Mouse (Mus musculus): ENCODE measurements around the gene Cyp27b1. TPM values are rescaled to one million over a fixed set of nuclear protein-coding genes. Genes with fewer than 3 reads are reported as not detected.

The Cyp27b1 gene
- total RNA-seq, 2 experiments from 2014 or later = 0.10 to 0.19 TPM

GRCm38 (mm10) chr10:127085633-127086032, 37.6 kb downstream of the Cyp27b1 start:
- DNase-seq = no peak

DNA sequence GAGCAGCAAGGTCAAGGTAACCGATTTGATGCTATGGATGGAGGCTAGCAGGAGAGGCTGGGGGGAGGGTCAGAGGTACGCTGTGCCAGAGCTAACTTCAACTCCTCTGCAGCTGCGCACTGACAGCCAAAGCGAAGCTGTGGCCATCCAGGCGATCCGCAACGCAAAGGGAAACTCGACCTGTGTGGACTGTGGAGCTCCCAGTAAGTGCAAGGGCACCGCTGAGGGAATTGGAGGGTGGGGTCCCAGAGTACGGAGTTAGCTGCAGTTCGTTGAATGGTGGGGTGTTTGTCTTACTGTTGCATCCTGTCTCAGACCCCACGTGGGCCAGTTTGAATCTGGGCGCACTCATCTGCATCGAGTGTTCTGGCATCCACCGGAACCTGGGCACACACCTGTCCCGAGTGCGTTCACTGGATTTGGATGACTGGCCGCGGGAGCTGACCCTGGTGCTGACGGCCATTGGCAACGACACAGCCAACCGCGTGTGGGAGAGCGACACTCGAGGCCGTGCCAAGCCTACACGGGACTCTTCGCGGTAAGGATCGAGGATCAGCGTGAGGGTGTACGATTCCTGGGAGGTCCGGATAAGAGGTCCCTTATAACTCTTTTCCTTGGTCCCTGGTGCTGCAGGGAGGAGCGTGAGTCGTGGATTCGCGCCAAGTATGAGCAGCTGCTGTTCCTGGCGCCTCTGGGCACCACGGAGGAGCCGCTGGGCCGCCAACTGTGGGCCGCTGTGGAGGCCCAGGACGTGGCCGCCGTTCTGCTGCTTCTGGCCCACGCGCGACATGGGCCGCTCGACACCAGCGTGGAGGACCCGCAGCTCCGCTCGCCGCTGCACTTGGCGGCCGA, 42.7 kb downstream of the Cyp27b1 start:
- no peak for DNase-seq

- DNase-seq = no peak
Measured at GRCm38 (mm10) chr10:127091507-127092396, 43.7 kb downstream of the Cyp27b1 start.

DNA sequence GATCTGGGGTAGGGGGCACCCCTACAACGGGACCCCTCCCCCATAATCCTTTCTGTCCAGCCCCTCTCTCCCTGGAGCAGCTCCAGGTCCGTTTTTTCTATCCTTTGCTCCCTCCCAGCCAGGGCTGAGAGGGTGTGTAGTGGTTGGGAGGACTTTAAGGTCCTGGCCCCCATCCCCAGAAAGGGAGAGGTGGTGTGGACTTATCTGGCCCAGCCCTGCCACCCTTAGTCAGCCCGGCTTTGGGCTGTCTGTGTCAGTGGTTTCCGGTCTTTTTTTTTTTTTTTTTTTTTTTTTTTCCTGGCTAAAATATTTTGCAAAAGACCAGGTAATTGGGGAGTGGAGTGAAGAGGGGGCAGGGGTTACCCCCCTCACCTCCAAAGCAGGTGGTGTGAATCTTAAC, 44.7 kb downstream of the Cyp27b1 start:
- DNase-seq = no peak

DNA sequence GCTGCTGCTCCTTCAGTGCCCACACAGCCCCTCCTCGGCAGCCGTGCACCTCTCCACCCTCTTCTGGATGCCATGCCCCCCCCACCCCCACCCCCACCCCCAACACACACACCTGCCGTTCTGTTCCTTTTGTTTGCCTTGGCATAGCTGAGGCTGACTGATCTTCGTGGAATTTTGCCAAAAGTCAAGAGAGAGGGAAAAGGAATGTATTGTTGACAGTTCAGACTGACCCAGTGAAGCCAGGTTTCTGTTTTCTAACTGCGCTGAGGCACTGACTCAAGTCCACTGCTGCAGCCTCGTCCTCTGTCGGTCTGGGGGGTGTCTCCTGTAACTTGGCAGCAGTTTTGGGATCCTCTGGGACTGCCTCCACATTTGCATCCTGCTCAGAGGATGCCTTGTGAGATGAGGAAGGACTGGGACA, 46.3 kb downstream of the Cyp27b1 start:
- no peak for DNase-seq

DNA sequence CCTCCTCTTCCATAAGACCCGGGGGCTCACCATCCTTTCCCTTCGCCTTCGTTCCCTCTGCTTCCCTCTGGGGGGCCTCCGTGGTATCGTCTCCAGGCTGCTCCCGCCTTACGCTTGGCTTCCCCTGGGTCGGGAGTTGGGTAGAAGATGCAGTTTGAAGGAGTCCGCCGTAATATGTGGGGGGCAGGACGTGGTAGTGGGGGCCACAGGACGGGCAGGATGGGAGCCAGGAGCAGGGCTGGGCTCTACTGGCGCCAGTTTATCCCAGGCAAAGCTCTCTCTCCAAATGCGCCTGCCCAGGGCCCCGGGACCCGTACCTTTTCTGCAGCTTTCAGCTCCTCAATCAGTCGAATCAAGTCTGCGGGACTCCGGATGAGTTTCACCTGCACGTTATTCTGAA, 50.5 kb downstream of the Cyp27b1 start:
- no peak for DNase-seq

DNA sequence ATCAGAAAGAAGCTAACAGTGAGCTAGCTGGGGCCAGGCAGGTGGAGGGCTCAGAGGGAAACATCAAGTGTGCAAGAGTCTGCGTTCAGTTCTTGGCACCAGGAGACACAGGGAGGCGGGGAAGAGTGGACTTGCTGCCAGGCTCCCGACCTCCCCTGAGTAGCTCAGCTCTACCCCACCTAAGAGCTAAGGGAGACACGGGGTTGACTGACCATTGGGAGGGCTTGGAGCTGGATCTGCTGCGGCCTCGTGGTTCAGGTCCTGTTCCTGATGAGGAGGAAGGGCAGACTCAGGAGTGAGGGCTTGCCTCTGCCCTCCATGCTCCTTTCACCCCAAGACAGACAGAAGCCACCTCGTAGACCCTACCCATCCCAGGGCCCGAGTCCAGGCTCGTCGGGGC, 51.1 kb downstream of the Cyp27b1 start:
- DNase-seq = no peak

DNA sequence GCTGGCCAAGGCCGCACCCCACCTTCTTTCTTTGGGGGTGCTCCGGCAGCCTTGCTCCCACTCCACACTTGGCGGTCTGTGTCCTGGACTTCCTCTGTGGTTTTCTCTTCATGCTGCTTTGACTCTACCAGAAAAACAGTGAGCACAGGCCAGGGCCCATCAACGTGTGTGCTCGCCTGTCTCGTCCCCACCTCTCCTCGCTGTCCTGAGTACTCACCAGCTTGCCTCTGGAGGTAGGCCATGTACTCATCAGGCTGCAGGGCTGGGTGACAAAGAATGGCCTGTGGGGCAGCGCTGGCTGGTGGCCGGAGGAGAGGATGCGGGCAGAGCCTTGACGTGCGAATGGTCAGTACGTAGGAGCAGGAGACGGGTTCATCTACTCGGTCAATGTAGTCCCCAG, 51.8 kb downstream of the Cyp27b1 start:
- no peak for DNase-seq

DNA sequence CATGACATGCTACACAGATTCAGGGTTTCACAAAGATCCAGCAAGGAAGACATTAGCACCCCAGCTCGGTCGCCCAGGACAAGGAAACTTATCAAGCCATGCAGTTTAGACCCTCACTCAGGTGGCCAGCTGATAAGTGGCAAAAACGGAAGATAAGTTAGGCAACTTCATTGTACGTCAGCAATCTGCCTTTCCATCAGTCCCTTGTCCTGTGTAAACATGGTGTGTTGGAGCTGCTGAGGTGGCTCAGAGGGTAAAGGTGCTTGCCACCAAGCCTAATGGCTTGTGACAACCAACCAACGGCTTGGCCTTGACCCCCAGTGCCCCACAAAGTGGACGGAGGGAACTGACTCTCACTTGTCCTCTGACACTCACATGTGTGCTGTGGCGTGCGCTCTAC, 52.4 kb downstream of the Cyp27b1 start:
- DNase-seq = no peak

DNA sequence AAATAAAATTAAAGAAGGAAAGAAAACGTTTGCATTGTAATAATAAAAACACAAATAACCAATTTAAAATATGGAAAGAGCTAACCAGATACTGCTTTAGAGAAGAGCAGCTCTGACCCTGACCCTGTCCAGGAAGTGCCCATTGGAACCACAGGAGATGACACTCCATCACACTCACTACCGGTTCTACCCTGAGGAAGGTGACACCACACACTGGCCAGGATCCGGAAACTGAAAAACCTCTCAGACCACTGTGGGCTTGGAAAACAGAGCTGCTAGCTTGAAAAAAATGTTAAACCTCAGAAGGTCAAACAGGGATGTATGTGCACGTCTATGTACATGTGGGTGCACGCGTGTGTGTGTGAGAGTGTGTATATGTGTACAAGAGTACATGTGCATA, 53.1 kb downstream of the Cyp27b1 start:
- DNase-seq = no peak

Small RNAs within 50 kb of the gene (microRNA-seq; reads per million reads assigned to microRNA genes)
- 0 reads per million in 2 experiments for gene Mir546 (ENCODE audit: borderline replicate concordance in 2 of 2)

Other genes with a start within 250 kb of the Cyp27b1 start
- gene Atp23, start 146.9 kb upstream of the Cyp27b1 start, total RNA-seq (2021) = 1 to 10 TPM; 2.5 to 2.6 TPM
- gene Ctdsp2, start 69.5 kb upstream of the Cyp27b1 start, total RNA-seq (2021) = 10 to 100 TPM; 90.6 to 98.7 TPM
- gene Avil, start 47.5 kb upstream of the Cyp27b1 start, total RNA-seq (2021) = 1 to 10 TPM; 1.5 to 2.3 TPM
- 10 to 100 TPM; 20.9 TPM for gene Tsfm, start 17.4 kb upstream of the Cyp27b1 start, total RNA-seq (2021)
- gene Mettl1, start 6.8 kb upstream of the Cyp27b1 start, total RNA-seq (2021) = 1 to 10 TPM; 7.9 to 9.5 TPM
- gene Eef1akmt3, start 6.7 kb upstream of the Cyp27b1 start, total RNA-seq (2021) = under 1 TPM; 0.15 to 0.24 TPM
- gene March9, start 11.9 kb downstream of the Cyp27b1 start, total RNA-seq (2021) = under 1 TPM; 0.62 to 0.82 TPM
- gene Cdk4, start 15.3 kb downstream of the Cyp27b1 start, total RNA-seq (2021) = 10 to 100 TPM; 43.3 to 46.9 TPM
- 10 to 100 TPM; 24.1 to 28.8 TPM for gene Tspan31, start 22.0 kb downstream of the Cyp27b1 start, total RNA-seq (2021)
- 1 to 10 TPM; 2.0 to 2.4 TPM for gene Agap2, start 27.0 kb downstream of the Cyp27b1 start, total RNA-seq (2021)
- 10 to 100 TPM; 11.3 to 13.9 TPM for gene Os9, start 72.9 kb downstream of the Cyp27b1 start, total RNA-seq (2021)
- under 1 TPM; 0.78 to 1.00 TPM for gene B4galnt1, start 117.0 kb downstream of the Cyp27b1 start, total RNA-seq (2021)
- 1 to 10 TPM; 3.3 to 6.5 TPM for gene Slc26a10, start 132.4 kb downstream of the Cyp27b1 start, total RNA-seq (2021)
- 1 to 10 TPM; 8.7 to 9.3 TPM for gene Arhgef25, start 141.8 kb downstream of the Cyp27b1 start, total RNA-seq (2021)
- 10 to 100 TPM; 18.9 to 19.6 TPM for gene Dtx3, start 147.5 kb downstream of the Cyp27b1 start, total RNA-seq (2021)
- gene Pip4k2c, start 163.3 kb downstream of the Cyp27b1 start, total RNA-seq (2021) = 1 to 10 TPM; 4.7 to 6.9 TPM
- under 1 TPM; 0.18 to 0.62 TPM for gene Kif5a, start 215.1 kb downstream of the Cyp27b1 start, total RNA-seq (2021)
- 10 to 100 TPM; 88.3 to 90.8 TPM for gene Dctn2, start 218.1 kb downstream of the Cyp27b1 start, total RNA-seq (2021)
- gene Mbd6, start 240.8 kb downstream of the Cyp27b1 start, total RNA-seq (2021) = 10 to 100 TPM; 12.7 to 14.3 TPM